Mouse (Mus musculus) CH12.LX (cell line): Measurements from ENCODE around the gene Tpm4.

Experiments
- BHLHE40 ChIP-seq: IDR thresholded peaks from 2 replicates; pipeline ENCODE4 v1.6.1; 2011; ENCODE audit warnings: mild to moderate bottlenecking, low read depth, low read length, improper control_type of control experiment
- CTCF ChIP-seq, 2 experiments: IDR thresholded peaks in 1 of 2; conservative IDR thresholded peaks in 1 of 2; 2 replicates each; pipeline ENCODE4 v1.5.1; 2011 to 2012; ENCODE audit warnings: low read depth in 2 of 2, low read length in 2 of 2, improper control_type of control experiment in 1 of 2, inconsistent platforms in 1 of 2, mild to moderate bottlenecking in 1 of 2, moderate library complexity in 1 of 2
- E2F4 ChIP-seq: IDR thresholded peaks from 2 replicates; pipeline ENCODE4 v1.6.1; 2011; ENCODE audit warnings: low read depth, low read length, improper control_type of control experiment; ENCODE audit not compliant: insufficient replicate concordance
- HCFC1 ChIP-seq: IDR thresholded peaks from 2 replicates; pipeline ENCODE4 v1.6.1; 2012; ENCODE audit warnings: low read depth, mild to moderate bottlenecking, inconsistent platforms, low read length, improper control_type of control experiment
- IRF4 ChIP-seq: IDR thresholded peaks from 2 replicates; pipeline ENCODE4 v1.6.1; 2014; ENCODE audit warnings: low read depth, mild to moderate bottlenecking, inconsistent platforms, low read length, improper control_type of control experiment
- MAX ChIP-seq: IDR thresholded peaks from 2 replicates; pipeline ENCODE4 v1.6.1; 2011; ENCODE audit warnings: low read length, improper control_type of control experiment
- POLR2A ChIP-seq: IDR thresholded peaks from 2 replicates; pipeline ENCODE4 v1.6.1; 2011; ENCODE audit warnings: low read depth, mild to moderate bottlenecking, improper control_type of control experiment, low read length
- SMC3 ChIP-seq: IDR thresholded peaks from 2 replicates; pipeline ENCODE4 v1.6.1; 2011; ENCODE audit warnings: low read depth, low read length, improper control_type of control experiment
- TBP ChIP-seq: conservative IDR thresholded peaks from 2 replicates; pipeline ENCODE4 v1.6.1; 2011; ENCODE audit warnings: low read depth, low read length, improper control_type of control experiment

GRCm38 (mm10) chr8:72149056-72149455 lies 14.3 kb downstream of the Tpm4 start:
- no peak for TF ChIP-seq CTCF (conservative IDR thresholded peaks at IDR 0.05 in 1 of 2, IDR thresholded peaks at IDR 0.05 in 1 of 2; ENCODE audit: low read depth in 2 of 2, low read length in 2 of 2)
- no peak for TF ChIP-seq IRF4
- no peak for TF ChIP-seq TBP
- no peak for TF ChIP-seq BHLHE40
- TF ChIP-seq POLR2A, result no peak
- no peak for TF ChIP-seq E2F4
- no peak for TF ChIP-seq MAX
- TF ChIP-seq HCFC1, result no peak
- TF ChIP-seq SMC3, result no peak
